Mouse (Mus musculus): ENCODE results near the gene Myrip. TPM values are rescaled to one million over a fixed set of nuclear protein-coding genes. Genes with fewer than 3 reads are reported as not detected.

Gene Myrip
- polyA plus RNA-seq, 1 experiment from 2014 or later = 0.36 TPM

DNA sequence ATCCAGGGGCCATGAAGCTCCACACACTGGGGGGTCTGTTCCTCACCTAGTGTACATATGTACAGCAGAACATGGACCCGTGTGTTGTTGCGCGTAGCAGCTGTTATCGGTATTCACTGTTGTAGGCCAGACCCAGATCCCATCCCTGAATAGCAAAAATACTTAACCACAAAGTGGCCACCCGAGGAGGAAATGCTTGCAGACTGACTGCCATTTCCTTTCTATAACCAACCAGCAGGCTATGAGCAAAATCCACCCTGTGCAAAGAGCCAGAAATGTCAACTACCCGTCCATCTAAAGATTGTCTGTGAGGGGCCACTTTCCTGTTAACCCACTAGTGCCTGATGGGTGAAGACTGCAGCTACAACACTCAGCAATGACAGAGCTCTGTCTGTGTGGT lies 126.9 kb downstream of the Myrip start:
- Histone ChIP-seq H3K27ac (replicated peaks) (no peak overlapping the region), H3K4me3 (no peak overlapping the region), H3K27me3 (replicated peaks) (peaks cover 14% of the 10 kb centered on the region), H3K9ac (no peak overlapping the region), H3K36me3 (no peaks in the 10 kb centered on the region), H3K9me3 (no peaks in the 10 kb centered on the region), H3K4me2 (no peak overlapping the region), H3K4me1 (0 out of 2 replicates have a peak, but pooled peaks cover 8% of the 10 kb centered on the region)
- WGBS = 52% methylated on average over 6 of the region's 6 CpGs
- ATAC-seq (ENCODE audit: extremely low read depth, insufficient number of reproducible peaks, low FRiP score, low TSS enrichment) = no peak

DNA sequence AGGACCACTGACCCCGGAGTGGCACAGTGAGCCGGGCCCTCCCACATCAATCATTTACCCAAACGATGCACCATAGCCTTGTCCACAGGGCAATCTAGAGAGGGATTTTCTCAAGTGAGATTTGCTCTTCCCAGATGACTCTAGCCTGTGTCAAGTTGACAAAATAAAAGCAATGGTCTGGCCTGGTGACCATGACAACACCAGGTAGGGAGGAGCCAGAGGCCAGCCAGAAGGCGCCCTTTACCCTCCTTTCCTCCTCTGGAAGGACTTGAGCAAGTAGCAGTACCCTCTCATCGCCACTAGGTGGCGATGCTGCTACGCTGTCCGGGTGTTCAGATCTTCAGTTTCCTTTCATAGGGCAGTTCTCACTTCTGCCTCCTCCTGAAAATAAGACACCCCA lies 132.4 kb downstream of the Myrip start:
- Histone ChIP-seq H3K4me2 (no peak overlapping the region), H3K9me3 (no peaks in the 10 kb centered on the region), H3K36me3 (no peaks in the 10 kb centered on the region), H3K4me3 (no peak overlapping the region), H3K9ac (0 out of 2 replicates have a peak overlapping the region, but pooled peaks have one; percentile 7), H3K27ac (replicated peaks) (no peak overlapping the region), H3K4me1 (0 out of 2 replicates have a peak, but pooled peaks cover under 1% of the 10 kb centered on the region), H3K27me3 (replicated peaks) (peaks cover 9% of the 10 kb centered on the region)
- WGBS = 32% methylated on average over 8 of the region's 8 CpGs
- ATAC-seq (ENCODE audit: extremely low read depth, insufficient number of reproducible peaks, low FRiP score, low TSS enrichment) = no peak

DNA sequence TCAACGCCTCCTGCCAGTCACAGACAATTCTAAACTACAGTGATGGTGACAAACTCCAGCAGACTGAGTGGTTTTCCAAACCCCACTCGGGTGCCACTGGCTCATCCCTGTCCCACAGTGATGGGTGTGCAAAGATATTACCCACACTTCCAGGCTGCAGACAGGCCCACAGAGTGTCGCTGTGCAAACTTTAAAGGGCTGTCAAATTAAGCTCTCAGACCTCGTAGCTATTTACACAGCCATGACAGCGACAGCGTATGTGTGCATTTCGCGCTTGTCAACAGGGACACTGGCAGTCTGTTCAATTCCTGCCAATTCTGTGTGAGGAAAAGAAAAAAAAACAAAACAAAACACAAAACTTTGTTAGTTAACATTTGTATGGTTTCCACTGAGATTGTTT lies 134.5 kb downstream of the Myrip start:
- 46% methylated on average over 8 of the region's 8 CpGs for WGBS
- Histone ChIP-seq H3K27me3 (replicated peaks) (peaks cover 9% of the 10 kb centered on the region), H3K9me3 (no peaks in the 10 kb centered on the region), H3K36me3 (no peaks in the 10 kb centered on the region), H3K4me2 (no peak overlapping the region), H3K27ac (replicated peaks) (no peak overlapping the region), H3K4me1 (no peaks in the 10 kb centered on the region), H3K9ac (no peak overlapping the region), H3K4me3 (no peak overlapping the region)
- no peak for ATAC-seq (ENCODE audit: extremely low read depth, insufficient number of reproducible peaks, low FRiP score, low TSS enrichment)

DNA sequence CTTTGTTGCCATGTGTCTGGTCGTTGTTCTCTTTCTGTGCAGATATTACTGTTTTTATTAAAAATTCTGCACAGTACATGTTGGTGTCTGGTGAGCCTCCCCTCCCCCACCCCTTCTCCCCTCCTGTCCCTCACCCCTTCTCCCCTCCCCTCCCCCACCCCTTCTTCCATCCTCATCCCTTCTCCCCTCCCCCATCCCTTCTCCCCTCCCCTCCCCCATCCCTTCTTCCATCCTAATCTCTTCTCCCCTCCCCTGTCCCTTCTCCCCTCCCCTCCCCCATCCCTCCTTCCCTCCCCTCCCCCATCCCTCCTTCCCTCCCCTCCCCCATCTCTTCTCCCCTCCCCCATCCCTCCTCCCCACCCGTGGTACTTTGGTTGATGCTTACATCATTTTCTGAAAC lies 135.5 kb downstream of the Myrip start:
- Histone ChIP-seq H3K4me2 (no peak overlapping the region), H3K4me1 (no peaks in the 10 kb centered on the region), H3K9ac (no peak overlapping the region), H3K36me3 (no peaks in the 10 kb centered on the region), H3K4me3 (no peak overlapping the region), H3K27me3 (replicated peaks) (peaks cover 9% of the 10 kb centered on the region), H3K9me3 (no peaks in the 10 kb centered on the region), H3K27ac (replicated peaks) (no peak overlapping the region)
- 74% methylated on average over 2 of the region's 2 CpGs for whole genome bisulfite sequencing
- ATAC-seq (ENCODE audit: extremely low read depth, insufficient number of reproducible peaks, low FRiP score, low TSS enrichment) = no peak

DNA sequence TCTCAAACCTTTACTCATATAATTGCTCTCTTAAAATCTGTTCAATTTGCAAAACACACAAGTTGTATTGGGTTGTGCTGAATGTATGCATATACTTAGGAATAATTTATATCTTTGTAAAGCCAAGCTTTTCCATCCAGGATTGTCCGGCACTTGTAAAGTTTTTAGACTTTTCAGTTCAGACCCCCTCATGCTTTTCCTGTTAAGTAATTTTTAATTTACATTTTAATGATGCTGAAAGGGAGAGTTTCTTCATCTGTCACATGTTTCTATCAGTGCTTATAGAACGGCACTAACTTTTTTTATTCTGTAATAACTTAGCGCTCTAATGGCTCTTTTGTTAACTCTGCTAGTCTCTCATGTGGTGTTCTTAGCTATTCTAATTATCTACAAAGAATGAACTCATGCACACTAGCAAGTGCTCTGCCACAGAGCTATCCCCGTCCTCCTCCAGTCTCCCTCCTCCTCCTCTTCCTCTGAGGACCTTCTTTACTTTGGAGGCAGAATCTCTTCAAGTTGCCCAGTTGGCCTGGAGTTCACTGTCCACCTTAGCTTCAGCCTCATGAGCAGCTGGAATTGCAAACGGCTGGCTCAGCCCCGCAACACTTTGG lies 136.1 kb downstream of the Myrip start:
- WGBS = 77% methylated on average over 6 of the region's 6 CpGs
- Histone ChIP-seq H3K36me3 (no peaks in the 10 kb centered on the region), H3K4me3 (no peak overlapping the region), H3K9me3 (no peaks in the 10 kb centered on the region), H3K4me2 (no peak overlapping the region), H3K27ac (replicated peaks) (no peak overlapping the region), H3K27me3 (replicated peaks) (peaks cover 9% of the 10 kb centered on the region), H3K4me1 (no peaks in the 10 kb centered on the region), H3K9ac (no peak overlapping the region)
- ATAC-seq (ENCODE audit: extremely low read depth, insufficient number of reproducible peaks, low FRiP score, low TSS enrichment) = no peak

DNA sequence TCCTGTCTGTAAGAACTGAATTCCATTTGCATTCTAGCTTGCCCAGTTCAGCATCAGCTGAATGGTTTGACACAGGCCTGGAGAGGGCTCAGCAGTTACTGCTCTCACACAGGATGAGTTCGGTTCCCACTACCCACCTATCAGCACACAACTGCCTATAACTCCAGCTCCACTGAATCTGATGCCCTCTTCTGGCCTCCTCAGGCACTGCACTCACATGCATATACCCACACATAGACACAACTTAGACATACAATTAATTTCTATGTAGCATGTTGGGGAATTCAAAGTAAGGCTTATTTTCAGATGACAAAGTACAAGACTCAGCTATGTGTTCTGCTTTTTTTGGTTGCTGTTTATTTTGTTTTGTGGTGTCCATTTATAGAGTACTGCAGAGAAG lies 137.0 kb downstream of the Myrip start:
- Histone ChIP-seq H3K4me3 (no peak overlapping the region), H3K4me2 (no peak overlapping the region), H3K27ac (replicated peaks) (no peak overlapping the region), H3K27me3 (replicated peaks) (no peaks in the 10 kb centered on the region; the same call in 1 of the 2 replicates), H3K9ac (no peak overlapping the region), H3K9me3 (no peaks in the 10 kb centered on the region), H3K36me3 (no peaks in the 10 kb centered on the region), H3K4me1 (no peaks in the 10 kb centered on the region)
- no peak for ATAC-seq (ENCODE audit: extremely low read depth, insufficient number of reproducible peaks, low FRiP score, low TSS enrichment)
- WGBS = 87% methylated on average over 1 of the region's 1 CpGs

DNA sequence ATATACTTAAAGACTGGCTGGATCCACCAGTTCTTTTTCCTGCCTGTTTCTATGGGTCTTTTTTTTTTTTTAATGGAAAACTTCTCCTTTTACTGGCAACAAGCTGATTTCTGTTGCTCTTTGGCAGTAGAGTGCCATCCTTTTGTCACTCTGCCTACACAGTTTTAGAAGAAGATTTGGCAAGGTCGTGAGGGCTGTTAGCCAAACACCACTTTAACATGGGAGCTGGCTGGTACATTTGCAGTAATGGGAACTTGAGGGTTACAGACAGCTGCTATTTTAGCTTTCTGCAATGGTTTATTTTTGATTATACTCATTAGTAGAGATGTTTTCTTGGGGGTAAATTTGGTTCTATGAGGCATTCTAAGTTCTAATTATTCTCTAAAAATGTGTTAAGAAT lies 137.5 kb downstream of the Myrip start:
- H3K4me1 ChIP-seq = no peaks in the 10 kb centered on the region
- H3K27ac ChIP-seq (replicated peaks) = no peak overlapping the region
- no peak overlapping the region for H3K9ac ChIP-seq
- ATAC-seq (ENCODE audit: extremely low read depth, insufficient number of reproducible peaks, low FRiP score, low TSS enrichment) = no peak
- no peak overlapping the region for H3K4me2 ChIP-seq
- H3K9me3 ChIP-seq = no peaks in the 10 kb centered on the region
- H3K36me3 ChIP-seq = no peaks in the 10 kb centered on the region
- H3K27me3 ChIP-seq (replicated peaks) = no peaks in the 10 kb centered on the region
- no peak overlapping the region for H3K4me3 ChIP-seq
- 69% methylated on average over 1 of the region's 1 CpGs for WGBS

DNA sequence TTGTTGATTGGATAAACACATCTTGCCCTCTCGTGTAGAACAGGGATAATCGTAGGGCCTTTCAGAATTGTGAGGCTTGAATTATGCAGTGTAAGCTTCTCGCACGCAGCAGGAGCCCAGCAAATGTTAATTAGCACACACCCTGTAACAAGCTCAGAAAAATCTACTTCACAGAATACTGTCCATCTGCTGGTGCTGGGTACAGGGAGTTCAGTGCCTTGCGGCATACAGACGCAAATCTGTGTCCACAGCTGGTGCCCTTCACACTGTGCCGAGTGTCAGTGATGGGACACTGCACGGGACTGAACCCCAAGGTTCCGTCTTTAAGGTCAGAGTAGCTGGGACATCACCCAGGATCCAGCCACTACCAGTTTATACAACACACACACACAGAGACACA lies 143.3 kb downstream of the Myrip start:
- Histone ChIP-seq H3K4me3 (no peak overlapping the region), H3K27ac (replicated peaks) (no peak overlapping the region), H3K9me3 (no peaks in the 10 kb centered on the region), H3K27me3 (replicated peaks) (no peaks in the 10 kb centered on the region), H3K36me3 (no peaks in the 10 kb centered on the region), H3K4me2 (no peak overlapping the region), H3K4me1 (no peaks in the 10 kb centered on the region), H3K9ac (no peak overlapping the region)
- no peak for ATAC-seq (ENCODE audit: extremely low read depth, insufficient number of reproducible peaks, low FRiP score, low TSS enrichment)
- WGBS = 70% methylated on average over 9 of the region's 9 CpGs

DNA sequence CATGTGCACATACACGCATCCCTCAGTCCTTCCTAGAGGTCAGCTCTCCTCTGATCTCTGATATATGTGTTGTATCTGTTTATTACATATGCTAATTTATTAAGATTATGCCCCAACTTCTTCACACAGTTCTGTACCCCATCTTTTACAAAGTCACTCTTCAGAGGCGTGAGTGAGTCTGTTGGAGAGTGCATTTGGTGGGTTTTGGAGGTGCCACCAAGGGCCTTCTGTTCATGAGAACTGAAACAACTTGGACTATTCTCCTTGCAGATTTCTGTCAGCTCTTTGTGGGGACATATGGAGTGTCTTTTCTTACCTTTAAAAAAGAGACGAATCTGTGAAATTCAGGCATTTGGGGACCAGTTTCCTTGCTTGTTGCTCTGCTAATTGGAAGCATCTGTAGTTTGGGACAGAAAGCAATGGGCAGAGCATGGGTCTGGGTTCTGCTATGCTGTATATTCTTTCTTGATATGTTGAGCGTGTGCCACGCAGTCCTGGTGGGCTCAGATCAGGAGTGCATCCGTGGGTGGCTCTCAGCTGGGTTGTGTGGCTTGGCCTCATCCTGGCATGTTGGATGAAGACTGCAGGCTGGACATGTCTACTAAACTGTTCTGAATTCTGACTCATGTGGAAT lies 148.5 kb downstream of the Myrip start:
- H3K9ac ChIP-seq = no peak overlapping the region
- H3K36me3 ChIP-seq = no peaks in the 10 kb centered on the region
- no peaks in the 10 kb centered on the region for H3K9me3 ChIP-seq
- H3K4me3 ChIP-seq = no peak overlapping the region
- H3K4me2 ChIP-seq = no peak overlapping the region
- H3K4me1 ChIP-seq = no peaks in the 10 kb centered on the region
- no peaks in the 10 kb centered on the region for H3K27me3 ChIP-seq (replicated peaks)
- 76% methylated on average over 6 of the region's 6 CpGs for WGBS
- ATAC-seq (ENCODE audit: extremely low read depth, insufficient number of reproducible peaks, low FRiP score, low TSS enrichment) = no peak
- H3K27ac ChIP-seq (replicated peaks) = no peak overlapping the region

DNA sequence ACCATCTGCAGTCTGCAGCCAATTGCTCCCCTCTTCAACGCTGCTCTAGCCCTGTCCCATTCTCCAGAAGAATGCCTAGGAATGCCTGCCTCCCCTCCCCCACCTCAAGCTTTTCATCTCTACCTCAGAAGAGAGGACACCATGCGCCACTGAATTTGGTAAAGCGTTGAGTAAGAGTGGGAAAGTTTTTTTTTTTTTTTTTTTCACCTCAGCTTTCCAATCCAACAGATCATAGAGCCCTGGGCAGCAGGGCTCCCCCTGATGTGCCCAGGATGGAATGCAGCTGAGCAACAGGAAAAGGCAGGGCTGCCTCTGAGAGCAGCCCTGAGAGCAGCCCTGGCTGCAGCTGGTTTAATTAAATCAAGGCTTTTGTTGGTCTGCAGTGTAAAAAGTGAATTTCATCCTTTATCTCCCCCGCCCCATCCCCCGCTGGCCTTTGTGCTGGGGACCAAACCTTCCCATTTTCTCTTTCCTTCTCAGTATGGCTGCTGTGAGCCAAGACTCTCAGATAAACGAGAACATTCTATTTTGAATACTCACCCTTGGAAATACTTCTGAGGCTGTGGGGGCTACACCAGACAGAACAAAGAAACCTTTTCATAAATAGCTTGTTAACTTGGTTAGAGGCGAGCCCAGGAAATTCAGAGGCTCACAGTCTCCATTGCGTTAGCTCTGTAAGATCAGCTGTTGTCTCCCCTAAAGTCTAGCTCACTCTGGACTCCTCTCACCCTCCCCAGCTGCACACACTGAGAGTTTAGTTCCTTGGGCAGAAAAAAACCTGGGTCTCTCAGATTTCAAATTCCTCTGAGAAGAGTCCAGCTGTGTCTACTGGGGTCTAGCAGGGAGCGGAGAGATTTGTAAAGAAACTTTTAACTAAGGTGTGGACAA lies 154.7 kb downstream of the Myrip start:
- WGBS = 32% methylated on average over 9 of the region's 9 CpGs

DNA sequence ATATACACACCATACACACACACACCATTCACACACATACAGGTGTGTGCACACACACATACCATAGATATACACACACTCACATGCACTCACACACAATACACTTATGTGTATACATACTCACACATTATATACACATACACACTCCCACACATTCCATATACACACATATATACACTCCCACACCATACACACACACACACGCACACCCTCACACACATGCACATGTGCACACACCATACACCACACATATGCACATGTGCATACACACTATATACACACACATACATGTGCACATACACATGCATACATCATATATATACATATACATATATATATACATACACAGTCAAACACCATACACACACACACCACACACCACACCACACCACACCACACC lies 169.1 kb downstream of the Myrip start:
- no peak for ATAC-seq (ENCODE audit: extremely low read depth, insufficient number of reproducible peaks, low FRiP score, low TSS enrichment)
- Histone ChIP-seq H3K4me3 (no peak overlapping the region), H3K36me3 (no peaks in the 10 kb centered on the region), H3K9ac (no peak overlapping the region), H3K27ac (replicated peaks) (no peak overlapping the region), H3K4me2 (no peak overlapping the region), H3K4me1 (no peaks in the 10 kb centered on the region), H3K27me3 (replicated peaks) (no peaks in the 10 kb centered on the region), H3K9me3 (no peaks in the 10 kb centered on the region)
- WGBS = 82% methylated on average over 1 of the region's 1 CpGs

More for the DNA sequence above, 154.7 kb downstream of the Myrip start:
- Histone ChIP-seq H3K4me1 (peaks cover 5% of the 10 kb centered on the region), H3K27me3 (replicated peaks) (no peaks in the 10 kb centered on the region), H3K9ac (no peak overlapping the region), H3K4me3 (no peak overlapping the region), H3K27ac (replicated peaks) (peak overlapping the region; percentile 86), H3K4me2 (peak overlapping the region; percentile 11; the same call in 1 of the 2 replicates), H3K9me3 (no peaks in the 10 kb centered on the region), H3K36me3 (no peaks in the 10 kb centered on the region)
- peak; percentile 9 for ATAC-seq (ENCODE audit: extremely low read depth, insufficient number of reproducible peaks, low FRiP score, low TSS enrichment)

All from heart, embryonic 13.5 days (tissue).